Mouse (Mus musculus): ENCODE results near the gene Obp2a.
"Not testable (repeated sequence)": the region's sequence is repeated elsewhere in the genome, so short reads cannot be mapped to it uniquely, and the experiment has no call there.

Obp2a gene

DNA sequence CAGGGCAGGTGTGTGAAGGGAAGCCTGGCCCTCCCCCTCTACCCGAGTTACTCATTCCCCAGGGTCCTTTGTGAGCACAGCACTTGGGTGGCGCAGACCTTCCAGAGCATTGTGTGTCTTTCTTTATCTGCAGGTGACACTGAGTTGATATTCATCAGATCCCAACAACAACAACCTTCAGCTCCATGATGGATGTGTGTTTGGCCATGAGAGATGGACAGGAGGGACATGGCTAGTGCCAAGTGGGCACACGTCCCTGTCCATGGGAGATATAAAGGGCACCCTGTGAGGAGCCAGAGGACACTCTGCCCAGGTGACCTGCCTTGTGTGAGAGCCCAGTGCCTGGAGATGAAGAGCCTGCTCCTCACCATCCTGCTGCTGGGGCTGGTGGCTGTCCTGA is at the start of gene Obp2a:
TSS of gene Obp2a (plus strand) at position 301 of the 400 bp plus-strand sequence.
- not testable (repeated sequence) for DNase-seq (ENCODE audit: low spot score in 2 of 2)

DNA sequence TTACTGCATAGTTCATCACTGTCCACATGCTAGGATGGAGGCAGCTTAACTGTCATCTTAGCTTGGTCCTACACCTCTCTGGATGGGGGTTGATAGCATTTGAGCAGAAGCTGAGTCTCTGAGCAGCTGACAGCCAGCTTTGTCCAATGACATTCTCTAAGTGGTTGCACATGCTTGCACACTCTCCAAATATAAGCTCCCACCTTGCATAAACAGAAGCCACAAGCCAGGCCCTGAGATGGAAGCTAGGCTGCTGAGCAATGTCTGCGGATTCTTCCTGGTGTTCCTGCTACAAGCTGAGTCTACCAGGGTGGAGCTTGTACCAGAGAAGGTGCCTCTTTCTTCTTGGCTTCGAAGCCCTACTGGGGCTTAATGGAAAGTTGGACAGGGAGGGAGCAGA is 46.9 kb upstream of the Obp2a start, which contains the start of gene Lcn8:
TSS of gene Lcn8 (plus strand) at position 219 of the 400 bp plus-strand sequence.
- DNase-seq (ENCODE audit: low spot score in 2 of 2), result no peak

DNA sequence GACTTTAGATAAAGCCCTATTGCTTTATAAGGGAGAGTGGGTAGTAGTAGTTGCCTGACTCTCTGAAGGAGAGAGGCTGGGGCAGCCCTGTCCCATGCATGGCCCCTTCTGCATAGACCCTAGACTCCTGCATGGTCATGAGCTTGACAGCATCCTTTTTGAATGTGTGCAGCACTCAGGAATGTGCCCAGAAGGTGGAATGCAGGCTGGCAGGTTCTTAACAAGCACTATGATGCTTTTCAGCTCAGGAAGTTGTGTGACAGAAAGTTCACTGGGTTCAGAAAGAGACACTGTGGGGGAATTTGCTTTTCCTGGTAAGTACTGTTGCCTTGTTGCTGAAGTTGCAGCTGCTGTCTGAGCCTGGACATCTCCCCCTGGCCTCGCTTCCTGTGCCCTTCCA is 45.3 kb upstream of the Obp2a start:
- DNase-seq (ENCODE audit: low spot score in 2 of 2), result no peak

DNA sequence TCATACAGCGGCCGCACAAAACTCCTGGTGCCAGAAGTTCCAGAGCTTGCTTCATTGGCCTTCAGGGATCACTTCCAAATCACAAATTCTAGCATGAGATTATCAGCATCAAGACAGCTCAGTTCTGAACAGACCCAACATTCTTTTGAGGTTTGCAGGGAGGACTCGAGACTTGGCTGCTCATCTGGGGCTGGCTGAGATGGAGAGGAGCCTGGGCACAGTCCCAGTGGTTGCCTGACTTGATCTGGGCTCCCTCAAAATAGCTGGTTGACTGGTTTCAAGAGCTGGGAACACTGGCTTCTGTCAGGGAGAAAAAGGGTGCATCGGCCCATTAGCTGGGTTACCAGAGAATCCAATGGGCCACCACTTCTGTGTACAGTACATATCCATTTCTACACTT is 43.2 kb upstream of the Obp2a start:
- DNase-seq (ENCODE audit: low spot score in 2 of 2), result no peak

DNA sequence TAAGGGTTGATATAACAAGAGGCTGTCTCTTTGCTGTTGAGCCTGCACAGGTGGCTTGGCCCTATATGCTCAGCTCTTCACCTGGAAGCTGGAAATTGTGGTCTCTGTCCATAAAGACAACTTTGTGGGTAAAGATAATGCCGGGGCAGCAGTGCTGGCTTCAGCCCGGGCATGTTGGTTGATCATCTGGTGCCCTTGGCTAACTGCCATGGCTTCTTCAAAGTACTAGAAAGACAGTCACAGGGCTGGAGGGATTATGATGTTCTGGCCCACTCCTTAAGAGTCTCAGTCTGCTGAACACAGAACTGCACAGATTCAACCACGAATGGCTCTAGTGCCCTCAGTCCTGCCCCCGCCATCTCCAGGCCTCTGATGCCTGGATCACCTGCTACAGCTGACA is 42.6 kb upstream of the Obp2a start:
- no peak for DNase-seq (ENCODE audit: low spot score in 2 of 2)

DNA sequence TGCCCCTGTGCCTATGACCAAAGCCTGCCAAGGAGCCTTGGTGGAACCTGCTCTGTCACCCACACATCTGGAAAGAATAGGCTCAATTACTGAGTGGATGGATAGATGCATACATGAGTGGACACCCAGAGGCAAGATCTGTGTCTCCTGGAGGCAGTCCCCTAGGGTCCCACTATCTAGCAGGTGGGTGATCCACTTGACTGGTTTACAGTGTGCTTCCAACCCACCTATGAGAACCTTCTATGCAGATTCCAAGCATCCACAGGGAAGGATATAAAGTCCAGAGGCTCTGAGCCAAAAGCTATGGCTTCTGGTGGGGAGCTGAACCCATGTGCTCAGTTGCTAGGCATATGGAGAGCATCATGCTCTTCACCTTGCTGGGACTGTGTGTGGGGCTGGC is 42.2 kb upstream of the Obp2a start, which contains the start of gene Lcn5:
TSS of gene Lcn5 (plus strand) at position 301 of the 400 bp plus-strand sequence.
- no peak for DNase-seq (ENCODE audit: low spot score in 2 of 2)

DNA sequence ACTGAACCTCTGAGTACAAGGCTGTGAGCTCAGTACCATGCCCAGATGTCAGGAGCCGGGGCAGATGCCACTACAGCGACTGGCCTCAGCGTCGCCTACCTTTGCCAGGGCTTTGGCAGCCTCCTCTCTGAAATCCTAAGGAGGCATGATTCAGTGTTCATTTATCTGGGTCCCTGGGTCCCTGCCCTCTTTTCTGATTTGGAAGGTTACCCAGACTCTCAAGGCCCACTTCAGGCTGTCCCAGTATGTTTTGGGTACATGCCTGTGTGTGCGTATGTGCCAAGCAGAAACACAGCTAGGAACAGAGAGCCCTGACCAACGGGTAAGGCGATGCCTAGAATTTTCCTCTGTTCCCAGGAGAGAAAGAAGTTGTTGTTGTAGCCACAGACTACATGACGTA is 39.6 kb upstream of the Obp2a start:
- DNase-seq (ENCODE audit: low spot score in 2 of 2), result no peak

DNA sequence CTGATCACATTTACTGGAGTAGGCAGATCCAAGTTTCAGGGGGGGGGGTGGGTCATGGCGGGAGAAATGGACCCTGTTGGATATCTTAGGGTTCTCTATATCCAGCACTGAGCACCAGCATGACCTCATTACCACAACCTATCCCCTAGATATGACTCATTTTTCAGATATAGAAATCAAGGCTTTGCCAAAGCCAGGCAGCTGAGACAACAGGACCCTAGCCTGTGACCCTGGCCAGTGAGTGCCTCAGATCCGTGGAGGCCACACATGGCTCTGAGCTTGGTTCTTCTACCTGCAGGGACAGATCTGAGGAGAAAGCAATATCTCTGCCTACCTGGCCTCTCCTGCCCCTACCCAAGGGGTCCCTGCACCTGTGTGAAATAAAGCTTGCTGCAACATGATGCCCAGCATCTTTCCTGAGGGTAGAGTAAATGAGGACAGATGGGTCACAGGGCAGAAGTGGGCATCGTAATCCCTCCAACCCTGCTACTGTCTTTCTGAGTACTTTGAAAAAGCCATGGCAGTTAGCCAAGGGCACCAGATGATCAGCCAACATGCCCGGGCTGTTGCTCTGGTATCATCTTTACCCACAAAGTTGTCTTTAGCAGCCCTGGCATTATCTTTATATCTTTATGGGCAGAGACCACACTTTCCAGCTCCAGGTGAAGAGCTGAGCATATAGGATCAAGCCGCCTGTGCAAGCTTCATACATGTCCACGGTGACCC is 38.4 kb upstream of the Obp2a start:
- no peak for DNase-seq (ENCODE audit: low spot score in 2 of 2)

DNA sequence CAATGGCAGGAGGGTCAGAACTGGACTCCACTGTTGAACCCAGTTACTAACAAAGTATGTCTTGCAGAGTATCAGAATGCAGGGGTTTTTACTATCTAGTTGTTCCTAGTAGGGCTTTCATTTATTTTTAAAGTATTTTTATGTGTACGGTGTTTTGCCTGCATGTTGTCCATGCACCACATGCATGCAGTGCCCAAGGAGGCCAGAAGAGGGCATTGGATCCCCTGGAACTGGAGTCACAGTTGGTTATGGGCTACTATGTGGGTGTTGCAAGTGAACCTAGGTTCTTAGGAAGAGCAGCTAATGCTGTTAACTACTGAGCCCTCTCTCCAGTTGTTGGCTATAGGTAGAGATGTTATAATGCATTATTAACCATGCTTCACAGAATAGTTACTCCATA is 36.3 kb upstream of the Obp2a start:
- DNase-seq (ENCODE audit: low spot score in 2 of 2), result peak in 1 of 2 experiments; percentile 43

DNA sequence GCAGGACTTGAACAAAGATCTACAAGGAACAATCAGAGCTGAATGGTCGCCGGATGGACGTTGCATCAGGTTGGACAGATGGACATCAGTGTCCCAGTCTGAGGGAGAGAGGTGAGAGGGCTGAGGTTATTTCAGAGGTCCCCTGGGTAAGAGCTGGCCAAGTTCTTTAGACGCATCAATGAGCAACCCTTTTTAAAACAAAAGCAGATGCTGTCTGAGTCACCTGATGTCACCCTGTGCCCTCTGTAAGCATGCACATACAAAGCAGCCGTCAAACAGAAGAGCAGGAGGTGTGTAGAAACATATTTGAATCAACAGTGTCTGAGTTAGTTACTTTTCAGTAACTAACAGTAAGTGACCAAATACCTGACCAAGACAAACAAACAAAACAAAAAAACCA is 35.7 kb upstream of the Obp2a start:
- no peak for DNase-seq (ENCODE audit: low spot score in 2 of 2)

DNA sequence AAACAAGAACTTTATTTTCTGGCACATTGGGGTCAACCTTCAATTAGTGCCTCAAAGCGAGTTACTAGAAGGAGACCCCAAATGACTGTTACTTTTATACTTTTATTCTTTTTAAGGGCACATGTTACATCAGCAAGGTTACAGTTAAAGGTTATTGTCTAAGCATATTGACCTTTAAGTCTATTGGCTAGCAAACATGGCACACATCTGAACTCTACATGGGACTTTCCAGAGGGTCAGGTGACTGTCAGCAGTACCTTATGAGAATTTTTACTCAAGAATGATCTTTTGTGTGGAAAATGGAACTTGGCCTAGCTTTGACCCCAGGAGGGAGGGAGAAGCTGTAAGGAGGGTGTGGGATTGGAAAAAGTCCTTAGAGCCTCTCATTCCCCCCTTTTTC is 33.3 kb upstream of the Obp2a start:
- DNase-seq (ENCODE audit: low spot score in 2 of 2), result no peak

DNA sequence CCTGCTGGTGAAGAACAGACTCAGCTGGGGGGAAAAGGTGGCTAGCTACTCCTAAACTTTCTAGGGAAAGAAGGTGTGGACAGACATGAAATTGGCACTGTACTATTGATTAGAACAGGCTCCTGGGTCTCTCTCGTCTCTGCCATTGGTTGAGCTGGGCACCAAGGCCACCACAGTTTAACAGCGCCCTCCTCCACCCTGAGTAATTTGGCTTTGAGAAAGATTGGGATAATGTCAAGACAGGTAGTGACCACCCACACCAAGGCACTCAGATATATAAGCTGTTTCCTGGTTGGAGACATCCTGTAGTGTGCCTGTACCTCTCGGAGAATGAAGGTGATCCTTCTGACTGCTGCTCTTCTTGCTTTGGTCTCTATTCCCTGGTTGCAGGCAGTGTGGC is 23.4 kb upstream of the Obp2a start, which contains the start of gene Lcn6:
TSS of gene Lcn6 (plus strand) at position 301 of the 400 bp plus-strand sequence.
- no peak for DNase-seq (ENCODE audit: low spot score in 2 of 2)

DNA sequence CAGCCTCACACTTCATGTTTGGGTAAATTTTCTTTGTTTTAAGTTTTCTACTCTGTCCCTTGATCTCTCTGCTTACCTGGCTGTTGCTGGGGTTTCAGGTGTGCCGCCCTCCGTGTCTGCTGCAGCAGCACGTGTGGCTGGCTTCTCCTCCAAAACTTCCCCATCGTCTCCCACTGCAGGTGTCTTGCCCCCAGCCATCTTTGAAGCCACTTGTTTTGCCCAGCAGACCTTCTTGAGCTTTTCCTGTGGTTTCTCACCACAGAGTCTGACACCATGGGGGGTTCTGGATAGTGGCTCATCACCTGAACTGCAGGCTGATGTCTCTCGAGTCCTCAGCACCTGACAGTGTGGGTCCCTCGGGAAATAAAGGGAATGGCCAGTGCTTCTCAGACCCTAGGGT is 20.3 kb upstream of the Obp2a start:
- DNase-seq (ENCODE audit: low spot score in 2 of 2), result no peak

DNA sequence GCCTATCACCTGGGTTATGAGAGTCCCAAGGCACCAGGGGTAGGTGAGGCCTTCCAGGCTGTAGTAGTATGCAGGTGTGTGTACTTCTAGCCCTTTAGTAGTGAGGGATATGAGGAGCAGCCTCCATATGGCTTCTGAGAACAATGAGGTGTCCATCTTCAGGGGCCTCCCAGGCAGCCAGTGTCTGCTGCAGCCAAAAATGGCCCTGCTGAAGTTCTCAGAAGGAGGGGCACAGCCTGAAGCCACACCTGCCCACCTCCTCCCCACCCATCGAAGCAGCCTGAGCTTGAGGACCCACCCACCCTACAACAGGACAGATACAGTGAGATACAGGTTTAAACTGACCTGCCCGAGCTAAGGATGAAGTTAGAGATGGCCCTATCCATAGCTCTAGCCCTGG is 17.4 kb upstream of the Obp2a start, which contains the start of gene Lcn10:
TSS of gene Lcn10 (plus strand) at position 301 of the 400 bp plus-strand sequence.
- DNase-seq (ENCODE audit: low spot score in 2 of 2), result no peak

DNA sequence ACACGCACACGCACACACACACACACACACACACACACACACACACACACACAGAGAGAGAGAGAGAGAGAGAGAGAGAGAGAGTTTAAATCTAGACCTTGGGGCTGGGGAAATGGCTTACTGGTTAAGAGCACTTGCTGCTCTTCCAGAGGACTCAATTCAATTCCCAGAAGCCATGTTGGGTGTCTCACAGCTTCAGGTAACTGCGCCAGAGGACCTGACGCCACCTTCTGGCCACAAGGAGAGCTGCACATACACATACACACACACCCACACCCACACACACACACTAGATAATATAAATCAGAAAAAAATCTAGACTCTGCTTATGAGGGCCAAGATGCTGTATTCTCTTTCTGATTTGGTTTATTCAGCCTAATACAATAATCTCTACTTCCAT is 12.9 kb upstream of the Obp2a start:
- no peak for DNase-seq (ENCODE audit: low spot score in 2 of 2)

DNA sequence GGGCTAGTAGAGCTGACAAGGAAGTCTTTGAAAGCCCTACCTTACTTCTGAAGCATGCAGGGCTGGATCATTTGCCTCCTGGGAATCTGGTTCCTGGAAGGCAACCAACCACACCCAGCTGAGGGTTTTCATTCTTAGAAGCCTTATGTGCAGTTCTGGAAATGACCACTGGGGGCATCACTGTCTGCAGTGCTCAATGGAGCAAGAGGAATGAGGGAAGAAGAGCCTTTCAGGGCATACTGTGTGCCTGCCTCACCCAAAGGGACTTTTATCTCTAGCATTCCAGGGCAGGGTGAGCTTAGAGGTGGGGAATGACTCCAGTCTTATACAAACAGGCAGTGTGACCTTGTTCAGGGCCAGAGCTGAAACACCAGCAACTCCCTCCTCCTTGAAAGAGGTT is 5.2 kb upstream of the Obp2a start:
- peak in 1 of 2 experiments; percentile 31 for DNase-seq (ENCODE audit: low spot score in 2 of 2)

DNA sequence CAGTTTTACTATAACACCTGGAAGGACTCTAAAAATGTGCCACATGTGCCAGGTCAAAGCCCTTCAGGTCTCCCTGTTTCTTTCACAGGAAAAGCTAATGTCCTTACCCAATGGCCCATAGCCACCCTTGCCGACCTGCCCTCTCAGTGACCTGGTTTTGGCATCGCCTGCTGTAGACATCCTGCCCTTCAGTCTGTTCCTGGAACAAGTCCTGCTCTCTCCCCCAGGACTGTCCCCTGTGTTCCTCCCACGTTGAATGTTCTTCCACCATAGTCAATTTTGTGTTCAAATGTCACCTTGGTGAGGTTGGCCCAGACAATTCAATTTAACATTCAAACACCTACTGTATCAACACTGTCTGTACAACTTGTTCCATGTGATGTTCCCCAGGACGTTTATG is 2.9 kb upstream of the Obp2a start:
- no peak for DNase-seq (ENCODE audit: low spot score in 2 of 2)

DNA sequence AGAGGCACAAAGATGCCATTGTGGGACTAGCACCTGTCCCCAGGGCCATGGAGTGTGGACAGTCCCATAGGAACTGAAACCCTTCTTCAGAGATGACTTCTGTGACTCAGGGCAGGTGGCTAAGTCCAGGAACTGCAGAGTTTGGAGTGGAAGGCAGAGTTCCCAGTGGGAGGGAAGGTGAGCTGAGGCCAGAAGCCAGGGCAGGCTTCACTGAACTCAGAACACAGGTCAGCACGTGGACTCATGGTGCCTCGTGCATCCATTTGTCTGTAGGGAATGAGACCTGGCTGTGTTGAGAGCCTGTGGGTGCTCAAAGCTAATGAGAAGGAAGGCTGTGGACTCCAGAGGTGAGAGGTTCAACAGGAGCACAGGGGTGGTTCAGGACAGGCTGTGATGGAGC is 1.1 kb upstream of the Obp2a start:
- no peak for DNase-seq (ENCODE audit: low spot score in 2 of 2)

DNA sequence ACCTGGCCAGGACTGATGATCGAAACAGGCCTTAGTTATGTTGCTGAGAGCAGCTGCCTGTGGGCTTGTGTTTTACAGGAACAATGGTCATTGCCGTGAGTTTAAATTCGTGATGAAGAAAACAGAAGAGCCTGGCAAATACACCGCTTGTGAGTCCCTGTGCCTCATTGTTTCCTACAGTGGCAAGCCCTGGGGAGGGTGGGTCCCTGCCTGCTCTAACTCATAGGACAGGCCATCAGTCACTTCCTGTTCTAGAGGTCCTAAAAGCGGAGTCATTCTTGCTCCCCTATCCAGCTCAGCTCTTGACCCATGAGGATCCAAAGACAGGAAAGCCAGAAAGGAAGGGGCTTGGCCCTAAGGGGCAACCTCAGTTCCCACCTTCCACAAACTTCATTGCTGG is 1.2 kb downstream of the Obp2a start:
- DNase-seq (ENCODE audit: low spot score in 2 of 2), result no peak

DNA sequence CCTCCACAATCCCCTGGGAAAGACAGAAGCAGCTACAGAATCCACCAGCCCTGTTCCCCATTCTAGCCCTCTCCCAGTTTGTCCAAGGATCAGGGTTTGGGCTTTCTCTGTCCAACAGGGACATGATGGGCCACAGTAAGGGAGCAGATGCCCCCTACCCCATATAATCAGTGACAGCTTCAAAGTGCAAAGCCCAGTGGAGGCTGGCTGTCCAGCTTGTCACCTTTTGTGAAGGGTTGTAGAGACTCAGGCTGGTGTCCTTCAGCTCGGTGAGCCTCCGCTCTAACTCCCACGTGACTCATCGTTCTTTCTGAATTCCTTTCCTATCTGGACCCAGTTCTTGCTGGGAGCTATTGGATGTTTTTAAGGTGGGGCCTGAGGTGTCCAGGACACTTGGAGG is 3.9 kb downstream of the Obp2a start:
- no peak for DNase-seq (ENCODE audit: low spot score in 2 of 2)

DNA sequence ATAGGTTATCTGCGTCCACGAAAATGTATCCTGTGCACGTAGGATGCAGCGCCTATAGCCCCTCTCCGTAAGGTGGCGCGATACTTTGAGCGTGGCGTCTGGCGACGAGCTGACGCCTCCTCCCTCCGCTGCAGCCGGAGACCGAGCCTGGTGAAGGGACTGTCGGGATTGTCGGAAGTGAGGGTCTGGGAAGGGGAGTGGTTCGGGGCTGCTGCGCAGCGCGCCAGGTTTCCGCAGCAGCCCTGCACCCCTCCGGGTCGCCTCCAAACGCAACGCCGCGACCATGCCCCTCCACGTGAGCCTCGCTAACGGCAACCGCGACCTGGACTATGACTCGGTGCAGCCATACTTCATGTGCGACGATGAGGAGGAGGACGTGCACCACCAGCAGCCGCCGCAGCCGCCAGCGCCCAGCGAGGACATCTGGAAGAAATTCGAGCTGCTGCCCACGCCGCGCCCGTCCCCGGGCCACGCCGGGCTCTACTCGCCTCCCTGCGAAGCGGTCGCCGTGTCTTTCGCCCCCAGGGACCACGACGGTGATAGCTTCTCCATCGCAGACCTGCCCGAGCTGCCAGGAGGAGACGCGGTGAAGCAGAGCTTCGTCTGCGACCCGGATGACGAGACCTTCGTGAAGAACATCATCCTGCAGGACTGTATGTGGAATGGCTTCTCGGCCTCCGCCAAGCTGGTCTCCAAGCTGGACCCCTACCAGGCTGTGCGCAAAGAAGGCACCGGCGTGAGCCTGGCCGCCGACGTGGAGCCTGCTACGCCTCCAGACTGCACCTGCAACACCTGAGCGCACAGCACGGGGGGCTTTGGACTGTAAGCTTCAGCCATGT is 7.0 kb downstream of the Obp2a start, which contains the start of gene Bmyc:
TSS of gene Bmyc (plus strand) at position 97 of the 839 bp plus-strand sequence.
- peak; percentile 80 to 83 for DNase-seq (ENCODE audit: low spot score in 2 of 2)

DNA sequence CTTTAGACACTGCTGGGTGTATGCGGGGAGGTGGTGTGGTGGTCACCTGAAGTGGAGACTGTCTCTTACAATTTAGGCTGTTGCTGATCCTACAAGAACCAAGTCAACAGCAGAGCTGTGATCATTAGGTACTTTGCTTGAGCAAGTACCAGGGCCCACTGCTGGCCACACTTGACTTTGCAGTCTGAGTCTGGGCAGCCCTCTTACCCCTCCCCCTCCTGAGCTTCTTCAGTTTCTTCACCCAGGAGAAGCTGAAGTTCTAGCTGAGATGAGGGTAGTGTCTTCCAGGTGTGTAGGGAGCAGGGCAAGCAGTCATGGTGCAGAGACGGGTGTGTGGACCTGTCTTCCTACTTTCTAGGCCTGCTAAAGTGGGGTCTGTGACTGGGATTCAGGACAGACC is 8.3 kb downstream of the Obp2a start:
- peak; percentile 27 to 43 for DNase-seq (ENCODE audit: low spot score in 2 of 2)

DNA sequence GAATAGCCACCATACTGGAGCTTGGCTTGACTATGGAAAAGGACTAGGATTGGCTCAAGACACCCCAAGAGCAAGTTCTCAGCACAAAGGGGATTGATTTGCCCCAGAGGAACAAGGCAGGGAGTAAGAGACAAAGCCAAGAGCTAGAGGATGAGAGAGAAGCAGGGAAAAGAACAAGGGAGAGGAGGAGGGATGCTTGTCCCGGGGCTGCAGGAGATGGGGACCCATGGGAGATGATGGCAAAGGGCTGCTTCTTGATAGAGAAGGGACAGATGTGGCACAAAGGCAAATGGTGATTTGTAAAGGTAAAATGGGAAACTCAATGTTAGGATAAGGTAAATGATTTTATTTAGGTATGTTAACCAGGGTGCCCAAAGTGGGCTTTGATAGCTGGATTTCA is 9.2 kb downstream of the Obp2a start:
- DNase-seq (ENCODE audit: low spot score in 2 of 2), result not testable (repeated sequence)

Data from frontal cortex, postnatal 14 days (tissue).